Mouse (Mus musculus) midbrain, embryonic 16.5 days (tissue): ENCODE data around the gene Cda. TPM values are rescaled to one million over a fixed set of nuclear protein-coding genes. Genes with fewer than 3 reads are reported as not detected.

ENCODE experiments used
- ATAC-seq: fragments of 200-750 bp; cut with Nextera tagmentation; 2 replicates; pipeline ENCODE4 v1.8.0; 2017; ENCODE audit warnings: moderate TSS enrichment
- H3K27ac ChIP-seq: fragments of 300-500 bp; sonication (generic); 2 replicates; pipeline ENCODE4 v1.5.1; 2014; ENCODE audit warnings: mild to moderate bottlenecking, low read length, mixed read lengths
- H3K27me3 ChIP-seq: fragments of 300-500 bp; sonication (generic); 2 replicates; pipeline ENCODE4 v1.6.1; 2014; ENCODE audit warnings: low read depth, low read length, mixed read lengths; ENCODE audit not compliant: control insufficient read depth, insufficient read depth
- H3K36me3 ChIP-seq: fragments of 300-500 bp; sonication (generic); 2 replicates; pipeline ENCODE4 v1.6.1; 2014; ENCODE audit warnings: mild to moderate bottlenecking, low read length, moderate library complexity, mixed read lengths; ENCODE audit not compliant: control insufficient read depth, insufficient read depth
- H3K4me1 ChIP-seq: fragments of 300-500 bp; sonication (generic); 2 replicates; pipeline ENCODE4 v1.6.1; 2014; ENCODE audit warnings: mild to moderate bottlenecking, low read length, mixed read lengths; ENCODE audit not compliant: control insufficient read depth, insufficient read depth
- H3K4me2 ChIP-seq: fragments of 300-500 bp; sonication (generic); 2 replicates; pipeline ENCODE4 v1.6.1; 2014; ENCODE audit warnings: mild to moderate bottlenecking, low read length, mixed read lengths
- H3K4me3 ChIP-seq: fragments of 300-500 bp; sonication (generic); 2 replicates; pipeline ENCODE4 v1.5.1; 2014; ENCODE audit warnings: low read depth, mild to moderate bottlenecking, low read length, moderate library complexity, mixed read lengths
- H3K9ac ChIP-seq: fragments of 300-500 bp; sonication (generic); 2 replicates; pipeline ENCODE4 v1.6.1; 2014; ENCODE audit warnings: low read depth, low read length, mixed read lengths
- H3K9me3 ChIP-seq: fragments of 300-500 bp; sonication (generic); replicated peaks from 2 replicates; pipeline ENCODE4 v1.6.1; 2014; ENCODE audit warnings: mild to moderate bottlenecking, low read length, mixed read lengths; ENCODE audit not compliant: control insufficient read depth, poor library complexity, severe bottlenecking
- WGBS: fragments of 180-500 bp; shearing (Covaris S2); extraction: QIAGEN DNeasy Blood & Tissue Kit; methylation state at CpG from one replicate; pipeline ENCODE4 v1.1.7; 2014; 5-methylcytosine and 5-hydroxymethylcytosine counted together
- polyA plus RNA-seq: library from polyadenylated mRNA; unstranded; fragments of >200 nt; fragmentation: Nextera tagmentation; extraction: Ambion mirVana; gene quantifications from 2 replicates; pipeline ENCODE4 v1.2.1, GENCODE M21; 2015

Gene Cda
- polyA plus RNA-seq, result 4.4 and 4.8 TPM in 2 replicates

DNA sequence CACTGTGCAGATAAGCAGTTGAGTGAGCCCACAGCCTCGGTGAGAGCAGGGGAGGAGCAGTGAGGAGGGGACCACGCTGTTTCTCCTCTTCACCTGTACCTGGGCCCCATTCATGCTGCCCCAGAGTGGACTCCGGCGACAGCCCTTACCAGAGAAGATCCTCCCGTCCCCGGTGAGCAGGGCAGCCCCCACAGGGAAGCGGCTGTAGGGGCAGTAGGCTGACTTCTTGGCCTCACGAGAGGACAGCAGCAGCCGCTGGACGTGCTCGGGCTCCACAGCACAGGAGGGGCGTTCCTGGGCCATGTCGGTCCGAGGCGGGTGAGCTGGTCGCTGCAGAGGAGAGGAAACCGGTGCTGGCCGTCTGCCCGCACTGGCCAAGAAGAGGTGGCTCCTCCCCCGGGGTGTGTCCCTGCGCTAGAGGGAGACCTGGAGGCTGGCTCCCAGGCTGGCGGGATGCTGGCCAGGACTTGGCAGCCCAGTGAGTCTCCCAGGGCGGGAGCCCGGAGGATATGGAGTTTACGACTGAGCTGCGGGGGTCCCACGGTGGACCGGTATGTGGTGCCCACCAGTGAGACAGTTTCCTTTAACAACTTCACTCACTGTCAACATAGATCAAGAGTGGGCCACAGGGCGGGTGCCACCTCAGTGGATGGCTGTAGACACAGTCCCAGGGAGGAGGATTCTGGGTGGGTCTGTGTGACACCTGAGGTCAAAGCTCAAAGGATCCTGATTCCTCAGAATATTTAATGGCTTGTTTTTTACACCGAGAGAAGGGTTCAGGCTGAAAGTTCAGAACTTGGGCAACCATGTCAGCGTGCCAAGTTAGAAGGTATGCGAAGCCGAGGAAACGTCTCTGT lies at the start of gene Cda:
TSS of gene Cda (minus strand) at position 352 of the 857 bp plus-strand sequence.
- ATAC-seq, result 0 out of 2 replicates have a peak, but pooled peaks have one; percentile 42
- Histone ChIP-seq H3K27me3 (peaks cover 9% of the 10 kb centered on the region), H3K36me3 (no peaks in the 10 kb centered on the region), H3K4me3 (peak within 1 kb of the TSS; percentile 31), H3K4me2 (peak within 1 kb of the TSS; percentile 56), H3K27ac (no peak within 1 kb of the TSS), H3K4me1 (peaks cover 5% of the 10 kb centered on the region; the same call in 1 of the 2 replicates), H3K9ac (peak within 1 kb of the TSS; percentile 49; the same call in 1 of the 2 replicates), H3K9me3 (no peaks in the 10 kb centered on the region)
- 10% methylated on average over 34 of the region's 34 CpGs for WGBS

DNA sequence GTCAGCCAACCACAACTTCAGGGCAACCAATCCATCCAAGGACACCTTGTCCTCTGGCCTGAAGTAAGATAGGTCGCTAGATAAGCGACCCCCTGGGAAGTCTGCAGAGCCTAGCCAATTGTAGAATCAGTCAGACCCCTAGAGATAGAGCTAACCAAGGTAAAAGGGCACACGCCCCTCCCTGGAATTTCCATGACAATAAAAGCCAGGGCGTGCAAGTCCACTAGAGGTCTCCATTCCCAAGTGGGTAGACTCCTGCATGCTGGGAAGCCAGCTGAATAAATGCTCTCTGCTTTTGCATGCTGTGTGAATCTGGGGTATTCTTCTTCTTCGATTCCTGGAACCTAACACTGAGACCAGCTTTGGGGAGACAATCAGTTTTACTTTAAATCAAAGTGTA lies 48.6 kb upstream of the Cda start:
- WGBS, result 51% methylated on average over 5 of the region's 5 CpGs

GRCm38 (mm10) chr4:138415991-138416390 lies 48.2 kb upstream of the Cda start:
- no peaks in the 10 kb centered on the region for H3K27me3 ChIP-seq
- no peak overlapping the region for H3K27ac ChIP-seq
- WGBS, result 72% methylated on average over 3 of the region's 3 CpGs
- H3K4me3 ChIP-seq, result no peak overlapping the region
- H3K36me3 ChIP-seq, result no peaks in the 10 kb centered on the region
- H3K4me2 ChIP-seq, result no peak overlapping the region
- peaks cover 17% of the 10 kb centered on the region for H3K4me1 ChIP-seq
- H3K9ac ChIP-seq, result no peak overlapping the region
- no peak for ATAC-seq
- H3K9me3 ChIP-seq, result no peaks in the 10 kb centered on the region

More for the DNA sequence above, 48.6 kb upstream of the Cda start:
- H3K9me3 ChIP-seq, result no peaks in the 10 kb centered on the region
- ATAC-seq, result no peak
- H3K27me3 ChIP-seq, result no peaks in the 10 kb centered on the region
- no peaks in the 10 kb centered on the region for H3K36me3 ChIP-seq
- no peak overlapping the region for H3K4me2 ChIP-seq
- H3K4me1 ChIP-seq, result peaks cover 17% of the 10 kb centered on the region
- no peak overlapping the region for H3K9ac ChIP-seq
- H3K4me3 ChIP-seq, result no peak overlapping the region
- no peak overlapping the region for H3K27ac ChIP-seq

DNA sequence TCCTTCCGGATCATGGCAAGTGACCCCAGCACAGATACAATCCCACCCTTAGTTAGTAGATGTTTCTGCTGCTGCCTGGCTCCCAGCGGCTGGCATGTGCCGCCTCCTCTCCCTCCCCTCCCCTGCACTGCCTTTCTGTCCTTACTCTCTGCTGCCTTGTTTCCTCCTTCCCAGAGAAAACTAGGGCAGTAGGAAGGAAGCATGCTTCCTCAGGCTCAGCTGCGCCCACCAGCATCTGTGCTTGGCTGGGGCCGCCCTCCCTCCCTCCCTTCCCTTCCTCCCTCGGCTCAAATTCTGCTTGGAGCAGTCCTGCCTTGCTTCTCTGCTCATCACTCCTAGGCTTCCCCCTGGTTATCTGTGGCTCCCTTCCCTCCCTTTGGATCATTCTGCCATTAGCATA lies 46.9 kb upstream of the Cda start:
- H3K9me3 ChIP-seq, result no peaks in the 10 kb centered on the region
- H3K4me2 ChIP-seq, result no peak overlapping the region
- peak overlapping the region; percentile 69 for H3K27ac ChIP-seq
- H3K9ac ChIP-seq, result peak overlapping the region; percentile 1; the same call in 1 of the 2 replicates
- no peak overlapping the region for H3K4me3 ChIP-seq
- peaks cover 17% of the 10 kb centered on the region for H3K4me1 ChIP-seq
- ATAC-seq, result no peak
- H3K27me3 ChIP-seq, result no peaks in the 10 kb centered on the region
- H3K36me3 ChIP-seq, result no peaks in the 10 kb centered on the region
- WGBS, result 21% methylated on average over 6 of the region's 6 CpGs

DNA sequence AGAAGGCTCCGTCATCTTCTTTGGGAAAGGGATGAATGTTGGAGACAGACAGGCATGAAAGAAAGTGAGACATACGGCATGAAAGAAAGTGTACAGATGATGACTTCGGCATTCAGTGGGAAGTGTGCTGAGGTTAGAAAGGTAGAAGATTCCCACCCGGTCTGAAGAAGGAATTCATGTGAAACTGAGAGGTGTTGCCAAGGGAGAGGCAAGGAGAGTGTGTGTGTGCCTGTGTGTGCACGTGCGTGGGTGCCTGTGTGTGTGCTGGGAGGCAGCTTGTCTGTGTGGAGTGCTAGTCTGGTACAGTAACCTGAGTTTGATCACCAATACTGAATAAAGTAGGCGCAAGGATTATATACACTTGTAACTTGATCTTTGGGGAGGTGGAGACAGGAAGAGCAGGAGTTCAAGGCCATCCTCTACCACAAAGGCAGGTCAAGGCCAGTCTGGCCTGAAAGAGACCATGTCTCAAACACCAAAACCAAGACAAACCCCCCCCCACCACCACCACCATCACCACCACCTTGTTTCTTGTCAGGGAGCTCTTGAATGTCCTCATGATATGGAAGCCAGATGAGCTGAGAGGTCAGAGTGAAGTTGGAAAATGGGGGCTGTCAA lies 43.8 kb upstream of the Cda start:
- Histone ChIP-seq H3K4me1 (peaks cover 4% of the 10 kb centered on the region), H3K4me2 (no peak overlapping the region), H3K27me3 (0 out of 2 replicates have a peak, but pooled peaks cover 3% of the 10 kb centered on the region), H3K9ac (no peak overlapping the region), H3K9me3 (no peaks in the 10 kb centered on the region), H3K27ac (no peak overlapping the region), H3K36me3 (no peaks in the 10 kb centered on the region), H3K4me3 (no peak overlapping the region)
- WGBS, result 64% methylated on average over 7 of the region's 7 CpGs
- no peak for ATAC-seq

DNA sequence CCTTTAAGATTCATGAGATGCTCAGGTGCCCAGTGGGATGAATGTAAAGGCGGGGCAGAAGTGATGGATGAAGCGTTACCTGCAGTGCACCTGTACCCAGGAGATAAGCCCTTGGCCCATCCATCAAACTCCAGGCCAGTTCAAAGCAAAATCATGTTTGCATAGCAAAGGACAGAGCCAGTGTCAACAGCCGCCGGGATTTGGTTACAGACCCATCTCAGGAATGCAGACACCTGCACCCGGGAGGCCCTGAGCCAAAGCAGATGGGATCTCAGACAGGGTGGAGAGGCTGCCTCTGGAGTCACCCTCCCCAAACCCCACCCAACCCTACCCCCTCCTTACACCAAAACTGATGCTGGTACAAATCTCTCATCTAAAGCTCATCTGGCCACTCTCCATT lies 43.2 kb upstream of the Cda start:
- 18% methylated on average over 5 of the region's 5 CpGs for WGBS
- Histone ChIP-seq H3K4me3 (no peak overlapping the region), H3K4me2 (no peak overlapping the region), H3K4me1 (peaks cover 4% of the 10 kb centered on the region), H3K36me3 (no peaks in the 10 kb centered on the region), H3K27ac (no peak overlapping the region), H3K9me3 (no peaks in the 10 kb centered on the region), H3K9ac (no peak overlapping the region), H3K27me3 (0 out of 2 replicates have a peak, but pooled peaks cover 3% of the 10 kb centered on the region)
- no peak for ATAC-seq

DNA sequence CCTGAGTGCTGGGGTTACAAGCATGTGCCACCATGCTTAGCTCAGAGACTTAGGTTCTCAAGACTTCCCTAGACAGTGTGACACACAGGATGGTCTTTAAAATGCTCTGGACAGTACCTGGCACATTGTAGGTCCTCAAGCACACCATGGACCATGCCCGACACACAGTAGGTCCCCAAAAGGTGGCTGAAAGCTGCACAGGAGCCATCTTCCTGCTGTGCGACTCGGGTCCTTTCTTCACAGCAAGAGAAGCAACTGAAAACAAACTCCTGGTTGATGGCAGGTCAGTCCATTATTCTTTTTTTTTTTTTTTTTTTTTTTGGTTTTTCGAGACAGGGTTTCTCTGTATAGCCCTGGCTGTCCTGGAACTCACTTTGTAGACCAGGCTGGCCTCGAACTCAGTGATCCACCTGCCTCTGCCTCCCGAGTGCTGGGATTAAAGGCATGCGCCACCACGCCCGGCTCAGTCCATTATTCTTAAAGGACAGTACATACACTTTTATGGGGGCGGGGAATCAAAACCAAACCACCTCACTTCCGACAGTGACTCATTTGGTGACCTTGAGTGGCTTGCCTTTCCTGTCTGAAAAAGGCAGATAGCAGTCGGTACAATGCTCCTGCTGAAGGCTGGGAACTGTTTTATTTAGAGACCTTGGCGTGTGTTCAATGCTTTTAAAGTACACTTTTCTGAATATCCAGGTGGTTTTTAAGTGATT lies 39.8 kb upstream of the Cda start:
- no peaks in the 10 kb centered on the region for H3K36me3 ChIP-seq
- H3K9me3 ChIP-seq, result no peaks in the 10 kb centered on the region
- no peak for ATAC-seq
- H3K9ac ChIP-seq, result no peak overlapping the region
- WGBS, result 86% methylated on average over 11 of the region's 13 CpGs
- H3K4me3 ChIP-seq, result no peak overlapping the region
- no peak overlapping the region for H3K4me2 ChIP-seq
- 0 out of 2 replicates have a peak, but pooled peaks cover 3% of the 10 kb centered on the region for H3K27me3 ChIP-seq
- H3K27ac ChIP-seq, result no peak overlapping the region
- no peaks in the 10 kb centered on the region for H3K4me1 ChIP-seq

DNA sequence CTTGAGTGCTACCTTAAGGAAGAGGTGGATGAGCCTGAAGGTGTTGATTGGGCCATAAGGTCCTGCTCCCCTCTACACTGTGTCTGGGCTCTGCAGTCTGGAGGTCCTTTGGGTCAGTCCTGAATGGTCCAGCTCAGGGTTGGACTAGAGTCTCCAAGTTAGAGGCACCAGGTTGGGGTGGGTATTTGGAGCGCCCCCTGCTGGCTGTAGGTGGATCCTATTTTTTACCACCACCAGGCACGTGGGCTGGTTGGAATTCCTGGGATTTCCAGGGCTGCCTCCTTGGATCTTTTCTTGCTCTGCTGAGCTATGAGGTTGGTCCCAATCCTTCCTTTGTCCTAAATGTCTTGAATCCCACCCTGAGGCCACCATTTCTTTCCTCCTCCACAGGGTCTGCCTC lies 37.0 kb upstream of the Cda start:
- no peak overlapping the region for H3K4me2 ChIP-seq
- H3K9ac ChIP-seq, result no peak overlapping the region
- 0% methylated on average over 2 of the region's 2 CpGs for WGBS
- H3K27ac ChIP-seq, result no peak overlapping the region
- no peak overlapping the region for H3K4me3 ChIP-seq
- H3K36me3 ChIP-seq, result no peaks in the 10 kb centered on the region
- H3K9me3 ChIP-seq, result no peaks in the 10 kb centered on the region
- H3K4me1 ChIP-seq, result no peaks in the 10 kb centered on the region
- no peak for ATAC-seq
- H3K27me3 ChIP-seq, result peaks cover 6% of the 10 kb centered on the region
